Mouse (Mus musculus): ENCODE measurements around the gene Mospd3.

The Mospd3 gene

DNA sequence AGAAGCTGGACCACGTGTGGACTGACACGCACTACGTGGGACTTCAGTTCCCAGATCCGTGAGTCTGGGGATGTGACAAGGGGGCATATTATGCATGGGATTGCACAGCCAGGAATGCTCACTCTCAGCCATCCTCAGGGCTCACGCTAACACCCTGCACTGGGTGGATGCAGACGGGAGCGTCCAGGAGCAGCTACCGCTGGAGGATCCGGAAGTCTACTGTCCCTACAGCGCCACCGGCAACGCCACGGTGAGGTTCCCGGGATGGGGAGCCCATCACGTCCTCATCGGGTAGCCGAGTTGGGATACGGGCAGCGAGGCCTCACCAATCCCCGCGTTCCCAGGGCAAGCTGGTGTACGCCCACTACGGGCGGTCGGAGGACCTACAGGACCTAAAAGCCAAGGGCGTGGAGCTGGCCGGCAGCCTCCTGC, 26.4 kb downstream of the Mospd3 start:
- no peak for DNase-seq (ENCODE audit: low read depth)

- DNase-seq (ENCODE audit: low read depth), result no peak
These were observed 29.9 kb downstream of the Mospd3 start for GRCm38 (mm10) chr5:137570691-137571586.

DNA sequence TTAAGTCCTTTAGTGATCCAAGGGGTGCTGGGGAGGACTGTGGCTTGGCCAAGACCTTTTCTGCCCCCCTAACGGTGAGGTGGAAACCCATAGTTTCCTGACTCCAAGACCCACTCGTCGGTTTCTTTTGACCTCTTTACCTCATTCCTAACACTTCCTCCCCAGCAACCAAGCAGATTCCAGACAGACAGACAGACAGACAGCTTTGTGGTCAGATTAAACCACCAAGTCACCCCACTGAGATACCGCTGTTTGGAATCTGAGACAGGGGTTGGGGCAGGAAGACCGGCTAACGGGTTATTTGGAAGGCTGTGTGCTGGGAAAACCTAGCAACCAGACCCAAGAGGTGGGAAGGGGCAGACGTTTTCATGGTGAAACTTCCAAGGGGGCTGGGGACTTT, 30.7 kb downstream of the Mospd3 start:
- DNase-seq (ENCODE audit: low read depth), result peak; percentile 25

DNA sequence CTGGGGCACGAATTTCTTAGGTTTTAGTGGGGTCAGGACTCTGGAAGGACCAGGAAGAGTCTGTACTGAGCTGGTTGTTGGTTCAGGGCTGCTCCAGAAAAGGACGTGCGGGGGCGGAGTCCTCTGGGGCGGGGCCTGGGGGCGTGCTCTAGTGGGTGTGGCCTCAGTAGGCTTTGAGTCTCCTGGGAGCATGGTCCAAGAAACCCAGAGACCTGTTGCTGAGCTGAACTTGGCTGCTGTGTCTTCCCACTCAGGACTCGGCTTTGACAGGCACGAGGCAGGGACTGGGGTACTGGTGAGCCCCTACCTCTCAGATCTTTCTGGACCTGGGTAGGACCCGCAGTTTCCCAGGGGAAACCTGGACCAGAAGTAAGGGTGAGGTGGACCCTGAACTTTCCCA, 31.2 kb downstream of the Mospd3 start, which contains the start of gene Tfr2:
TSS of gene Tfr2 (plus strand) at position 176 of the 400 bp plus-strand sequence.
- peak; percentile 68 for DNase-seq (ENCODE audit: low read depth)

GRCm38 (mm10) chr5:137569031-137569430, 31.8 kb downstream of the Mospd3 start:
- no peak for DNase-seq (ENCODE audit: low read depth)

DNA sequence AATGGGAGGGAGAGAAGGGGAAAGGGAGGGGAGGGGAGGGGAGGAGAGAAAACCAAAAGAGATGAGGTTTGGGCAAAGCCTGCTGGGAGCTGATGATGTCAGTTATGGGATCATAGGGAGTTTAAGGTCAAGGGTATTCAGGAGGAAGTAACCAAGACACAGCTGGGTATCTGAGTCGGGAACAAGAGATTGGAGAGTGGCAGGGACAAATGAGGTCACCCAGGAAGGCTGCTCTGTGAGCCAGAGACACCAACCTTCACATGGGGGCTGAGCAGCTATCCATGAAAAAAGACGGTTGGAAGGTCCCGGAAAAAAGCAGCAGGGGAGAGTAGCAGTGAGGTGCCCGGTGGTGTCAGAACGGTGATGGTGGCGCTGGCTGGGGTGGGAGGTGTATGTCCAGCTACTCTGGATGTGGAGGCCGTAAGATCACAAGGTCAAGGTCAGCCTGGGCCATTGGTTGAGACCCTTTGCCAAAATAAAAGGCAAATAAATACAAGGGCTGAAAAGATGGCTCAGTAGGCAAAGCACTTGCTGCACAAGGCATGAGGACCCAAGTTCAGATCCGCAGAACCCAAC, 32.5 kb downstream of the Mospd3 start:
- no peak for DNase-seq (ENCODE audit: low read depth)

DNA sequence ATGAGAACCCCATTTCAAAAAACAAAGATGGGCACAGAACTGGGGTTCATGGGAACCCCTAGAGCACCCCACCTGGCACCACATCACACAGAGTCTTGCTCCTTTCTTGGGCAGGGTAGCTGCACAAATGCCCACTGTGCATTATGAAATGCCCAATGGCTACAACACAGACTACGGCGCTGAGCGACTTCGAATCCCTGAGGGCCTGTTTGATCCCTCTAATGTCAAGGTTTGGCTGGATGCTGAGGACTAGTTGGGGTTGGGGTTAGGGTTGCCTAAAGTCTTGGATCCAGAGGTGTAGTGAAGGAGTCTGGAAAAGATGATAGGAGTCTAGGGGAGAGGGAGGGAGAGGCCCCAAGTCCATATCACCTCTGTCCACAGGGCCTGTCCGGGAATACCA, 34.4 kb downstream of the Mospd3 start:
- DNase-seq (ENCODE audit: low read depth), result no peak

GRCm38 (mm10) chr5:137565744-137566143, 35.1 kb downstream of the Mospd3 start:
- no peak for DNase-seq (ENCODE audit: low read depth)

GRCm38 (mm10) chr5:137562965-137563364, 37.9 kb downstream of the Mospd3 start:
- DNase-seq (ENCODE audit: low read depth), result no peak

DNA sequence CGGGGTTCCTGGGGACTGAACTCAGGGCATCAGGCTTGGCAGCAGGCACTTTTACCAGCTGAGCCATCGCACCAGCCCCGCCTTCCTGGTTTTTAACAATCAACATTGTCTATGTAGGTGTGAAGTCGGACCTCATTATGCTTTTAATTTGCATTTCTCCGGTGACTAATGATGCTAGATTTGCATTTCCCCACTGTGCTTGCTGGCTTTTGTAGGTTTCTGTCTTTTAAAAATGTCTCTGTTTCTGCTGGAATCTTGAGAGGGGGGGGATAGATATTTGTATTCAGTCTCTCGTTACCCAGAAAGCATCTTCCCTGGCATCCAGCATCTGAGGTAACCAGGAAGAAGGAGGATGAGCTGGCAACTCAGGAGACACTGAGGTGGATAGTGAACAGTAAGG, 39.3 kb downstream of the Mospd3 start:
- no peak for DNase-seq (ENCODE audit: low read depth)

- no peak for DNase-seq (ENCODE audit: low read depth)
These were observed 47.0 kb downstream of the Mospd3 start for GRCm38 (mm10) chr5:137553898-137554297.

DNA sequence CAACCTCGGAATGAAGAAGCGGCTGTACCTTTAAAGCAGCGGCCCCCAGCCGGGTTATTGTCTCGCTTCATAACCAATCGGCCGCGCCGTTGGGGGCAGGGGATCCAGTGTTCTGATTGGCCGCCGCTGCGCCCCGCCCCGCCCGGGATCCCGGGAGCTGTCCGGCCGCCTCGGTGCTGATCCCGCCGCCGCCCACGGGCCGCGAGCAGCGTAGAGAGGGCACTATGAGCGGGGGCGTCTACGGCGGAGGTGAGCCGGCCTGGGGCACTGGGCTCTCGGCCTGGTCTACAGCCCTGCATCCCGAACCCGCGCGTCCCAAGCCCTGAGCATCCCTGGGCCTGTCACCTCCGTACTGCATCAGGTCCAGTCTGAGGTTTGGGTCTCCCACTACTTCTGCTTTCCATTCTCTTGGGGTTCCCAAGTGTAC, 47.4 kb downstream of the Mospd3 start, which contains the start of gene Actl6b:
TSS of gene Actl6b (plus strand) at position 107 of the 427 bp plus-strand sequence.
- peak; percentile 36 for DNase-seq (ENCODE audit: low read depth)

GRCm38 (mm10) chr5:137553000-137553399, 47.9 kb downstream of the Mospd3 start:
- DNase-seq (ENCODE audit: low read depth), result no peak

- DNase-seq (ENCODE audit: low read depth), result peak; percentile 36
These were observed 49.7 kb downstream of the Mospd3 start for GRCm38 (mm10) chr5:137551119-137551518.

DNA sequence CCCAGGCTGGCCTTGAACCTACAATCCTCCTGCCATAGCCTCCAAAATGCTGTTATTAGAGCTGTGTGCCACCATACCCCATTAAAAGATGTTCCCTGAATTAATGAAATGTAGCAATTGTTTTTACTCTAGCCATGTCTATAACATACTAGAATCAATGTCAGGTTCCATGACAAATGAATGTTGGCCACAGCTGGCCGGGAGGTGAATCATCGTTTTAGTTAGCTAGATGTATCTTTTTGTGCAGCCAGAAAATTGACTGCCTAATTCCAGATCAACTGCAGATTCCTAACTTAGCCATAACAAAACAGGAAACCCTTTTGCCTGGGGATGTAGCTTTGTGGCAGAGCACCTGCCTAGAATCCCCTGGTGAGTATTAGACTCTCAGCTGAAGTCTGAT, 51.0 kb downstream of the Mospd3 start:
- DNase-seq (ENCODE audit: low read depth), result no peak
